Mouse (Mus musculus): ENCODE measurements at regions not wholly inside any gene's neighbourhood (a gene's known extent, or its start where the extent isn't known, plus 50 kb on each side); places are given as distances from the start of the nearest gene placed in this dataset.

DNA sequence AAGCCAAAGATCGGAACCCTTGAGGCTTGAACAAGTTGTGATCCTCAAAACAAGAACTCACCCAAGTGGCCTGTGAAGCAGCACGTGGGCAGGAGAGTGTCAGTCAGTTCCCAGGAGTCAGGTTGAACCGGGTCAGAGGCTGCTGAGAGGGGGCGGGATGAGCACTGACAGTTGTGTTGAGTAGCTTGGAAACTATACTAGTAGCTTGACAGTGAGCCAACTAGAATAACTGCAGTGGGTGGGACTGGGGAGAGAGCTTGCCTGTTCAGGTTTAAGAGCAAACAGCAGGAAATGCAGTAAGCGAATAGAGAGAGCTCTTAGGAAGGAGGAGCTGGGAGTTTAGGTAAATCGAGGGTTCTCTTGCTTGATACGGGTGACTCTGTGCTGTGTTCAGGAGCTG is 61.0 kb upstream of the Syt6 start:
- H3K4me3 ChIP-seq, result no peak overlapping the region
- DNase-seq, result no peak
- WGBS, result 57% methylated on average over 7 of the region's 7 CpGs
- no peaks in the 10 kb centered on the region; the same call in 1 of the 2 replicates for H3K4me1 ChIP-seq (ENCODE audit: control insufficient read depth, insufficient read depth, low read length)
- TF ChIP-seq EP300 (IDR thresholded peaks at IDR 0.05; ENCODE audit: insufficient read depth, low read depth, low read length), result no peak
- H3K9ac ChIP-seq (ENCODE audit: low read depth, low read length), result no peak overlapping the region
- intact Hi-C loops (cut with DNase I), result no loop called here
- no peaks in the 10 kb centered on the region for H3K79me2 ChIP-seq (replicated peaks; ENCODE audit: control insufficient read depth, insufficient read depth, low read length)
- H3K27me3 ChIP-seq (ENCODE audit: control insufficient read depth, insufficient read depth, low read length), result no peaks in the 10 kb centered on the region
- no peak overlapping the region for H3K27ac ChIP-seq
- H3K36me3 ChIP-seq (ENCODE audit: control insufficient read depth, insufficient read depth, low read length), result no peaks in the 10 kb centered on the region

DNA sequence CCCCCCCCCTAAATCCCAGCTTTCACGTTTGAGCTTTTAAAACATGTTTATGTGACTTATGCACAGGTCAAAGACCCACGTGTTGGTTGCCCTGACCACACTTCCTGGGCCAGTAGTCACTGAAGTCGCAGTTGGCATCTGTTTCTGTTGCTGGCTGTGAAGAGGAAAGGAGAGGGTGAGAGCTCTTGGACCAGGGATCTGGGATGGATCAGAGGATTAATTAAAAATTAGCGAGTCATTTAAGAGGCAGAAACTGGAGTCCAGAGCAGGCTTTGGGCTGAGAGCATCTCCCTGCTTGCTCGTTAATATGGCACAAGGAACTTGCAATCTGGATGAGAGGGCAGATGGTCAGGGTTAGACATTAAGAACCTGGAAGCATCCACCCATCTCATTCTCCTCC is 59.1 kb upstream of the Syt6 start:
- no peak for DNase-seq
- H3K9ac ChIP-seq (ENCODE audit: low read depth, low read length), result no peak overlapping the region
- TF ChIP-seq POLR2A (IDR thresholded peaks at IDR 0.05; ENCODE audit: insufficient read depth, low read depth, low read length) (no peak), CTCF (IDR thresholded peaks at IDR 0.05) (no peak), EP300 (IDR thresholded peaks at IDR 0.05; ENCODE audit: insufficient read depth, low read depth, low read length) (no peak)
- no peak overlapping the region for H3K27ac ChIP-seq
- intact Hi-C loops (cut with DNase I), result no loop called here
- H3K4me1 ChIP-seq (ENCODE audit: control insufficient read depth, insufficient read depth, low read length), result no peaks in the 10 kb centered on the region; the same call in 1 of the 2 replicates
- no peaks in the 10 kb centered on the region for H3K27me3 ChIP-seq (ENCODE audit: control insufficient read depth, insufficient read depth, low read length)
- WGBS, result 55% methylated on average over 5 of the region's 5 CpGs
- no peaks in the 10 kb centered on the region for H3K79me2 ChIP-seq (replicated peaks; ENCODE audit: control insufficient read depth, insufficient read depth, low read length)
- H3K36me3 ChIP-seq (ENCODE audit: control insufficient read depth, insufficient read depth, low read length), result no peaks in the 10 kb centered on the region
- no peak overlapping the region for H3K4me3 ChIP-seq

DNA sequence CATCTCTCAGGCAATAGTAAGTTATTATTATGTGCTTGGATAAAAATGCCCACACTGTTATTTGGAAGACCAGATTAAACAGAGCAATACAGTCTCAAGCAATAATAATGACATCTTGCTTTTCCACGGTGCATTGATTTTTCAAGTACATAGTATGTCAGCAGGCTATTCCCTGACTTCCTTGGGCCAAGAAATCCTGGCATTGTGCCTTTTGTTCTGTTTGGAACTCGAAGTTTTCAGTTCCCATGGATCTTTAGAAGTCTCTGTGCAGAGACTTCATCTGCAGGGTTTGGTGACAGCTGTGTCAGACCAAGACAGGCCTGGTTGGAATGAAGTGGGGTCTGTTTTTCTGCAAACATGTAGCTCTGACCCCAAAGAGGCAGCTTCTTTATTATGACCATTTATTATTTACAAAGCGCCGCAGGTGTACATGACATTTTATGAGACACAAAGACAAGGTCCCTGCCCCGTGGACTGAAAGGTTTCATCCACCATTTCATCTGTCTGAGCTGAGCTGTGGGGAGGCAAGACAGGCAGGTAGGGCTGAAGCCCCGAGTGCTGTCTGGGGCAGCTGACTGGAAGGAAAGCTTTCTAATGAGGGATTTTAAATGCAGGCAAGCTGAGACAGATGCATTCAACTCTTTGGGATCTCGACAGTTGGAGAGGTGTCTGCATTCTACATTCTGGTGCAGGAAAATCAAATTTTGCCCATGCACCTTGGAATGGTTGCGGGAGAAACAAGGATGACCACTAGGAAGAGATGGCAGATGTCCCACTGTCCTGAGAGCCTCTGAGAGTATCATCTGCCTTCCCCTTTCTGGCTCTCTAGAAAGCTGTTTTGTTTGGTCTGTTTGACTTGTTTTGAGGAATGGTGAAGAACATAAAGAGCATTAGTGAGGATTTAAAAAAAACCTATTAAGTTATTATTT is 57.4 kb upstream of the Syt6 start:
- no peak for TF ChIP-seq EP300 (IDR thresholded peaks at IDR 0.05; ENCODE audit: insufficient read depth, low read depth, low read length)
- Histone ChIP-seq H3K27me3 (ENCODE audit: control insufficient read depth, insufficient read depth, low read length) (no peaks in the 10 kb centered on the region), H3K27ac (no peak overlapping the region), H3K4me1 (ENCODE audit: control insufficient read depth, insufficient read depth, low read length) (no peaks in the 10 kb centered on the region; the same call in 1 of the 2 replicates), H3K79me2 (replicated peaks; ENCODE audit: control insufficient read depth, insufficient read depth, low read length) (no peaks in the 10 kb centered on the region), H3K4me3 (no peak overlapping the region), H3K36me3 (ENCODE audit: control insufficient read depth, insufficient read depth, low read length) (no peaks in the 10 kb centered on the region), H3K9ac (ENCODE audit: low read depth, low read length) (no peak overlapping the region)
- no peak for DNase-seq
- 66% methylated on average over 8 of the region's 8 CpGs for WGBS
- intact Hi-C loops (cut with DNase I), result no loop called here

DNA sequence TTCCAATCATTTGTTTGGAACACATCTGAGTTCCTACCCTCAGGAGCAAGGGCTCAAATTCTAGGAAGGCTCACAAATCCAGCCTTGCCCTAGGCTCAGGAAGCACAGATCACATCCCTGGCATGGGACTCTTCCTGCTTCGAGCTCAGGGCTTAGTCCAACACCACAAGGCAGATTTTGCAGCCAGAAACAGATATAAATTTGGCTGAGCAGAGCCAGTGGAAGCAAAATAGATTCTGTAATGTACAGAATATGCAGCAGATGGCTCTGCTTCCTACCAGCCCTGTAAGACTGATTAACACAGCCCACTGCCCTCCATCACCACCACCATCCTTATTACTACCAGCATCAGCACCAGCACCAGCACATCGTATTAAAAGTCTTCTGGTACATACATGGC is 56.4 kb upstream of the Syt6 start:
- Histone ChIP-seq H3K27me3 (ENCODE audit: control insufficient read depth, insufficient read depth, low read length) (no peaks in the 10 kb centered on the region), H3K36me3 (ENCODE audit: control insufficient read depth, insufficient read depth, low read length) (no peaks in the 10 kb centered on the region), H3K9ac (ENCODE audit: low read depth, low read length) (no peak overlapping the region), H3K4me1 (ENCODE audit: control insufficient read depth, insufficient read depth, low read length) (no peaks in the 10 kb centered on the region), H3K4me3 (no peak overlapping the region), H3K79me2 (replicated peaks; ENCODE audit: control insufficient read depth, insufficient read depth, low read length) (no peaks in the 10 kb centered on the region), H3K27ac (no peak overlapping the region)
- no peak for DNase-seq
- TF ChIP-seq EP300 (IDR thresholded peaks at IDR 0.05; ENCODE audit: insufficient read depth, low read depth, low read length) (no peak), CTCF (IDR thresholded peaks at IDR 0.05) (no peak), POLR2A (IDR thresholded peaks at IDR 0.05; ENCODE audit: insufficient read depth, low read depth, low read length) (no peak)
- 59% methylated on average over 2 of the region's 2 CpGs for WGBS
- intact Hi-C loops (cut with DNase I), result no loop called here
